Mouse (Mus musculus) Patski (cell line): ENCODE data around the gene Irs3. TPM values are rescaled to one million over a fixed set of nuclear protein-coding genes. Genes with fewer than 3 reads are reported as not detected.

ENCODE experiments used
- ATAC-seq: fragments of 100-300 bp; one replicate; pipeline ENCODE4 v1.8.0; 2021
- CTCF ChIA-PET: fragments of 350-600 bp; sonication (Branson Sonifier 250); formaldehyde crosslinking; loops from one replicate; lab custom pipeline; 2022; ENCODE audit warnings: inconsistent platforms; lab: Charles Lee
- POLR2A ChIA-PET: fragments of 350-600 bp; sonication (Branson Sonifier 250); formaldehyde crosslinking; loops from one replicate; lab custom pipeline; 2022; ENCODE audit warnings: antibody characterized with exemption, inconsistent platforms; lab: Charles Lee
- DNase-seq: peaks from one replicate; pipeline ENCODE4 v3.0.0-alpha.2; 2011; ENCODE audit warnings: low read depth, low spot score
- H3K27me3 ChIP-seq: fragments of 371-371 bp; one replicate; pipeline ENCODE4 v1.5.1; 2021
- CTCF ChIP-seq: fragments of 100-300 bp; IDR thresholded peaks from one replicate; pipeline ENCODE4 v1.5.1; 2021
- in situ Hi-C: fragments of 300-500 bp; cut with MboI; formaldehyde crosslinking; loops from 3 replicates; pipeline ENCODE4 v1.11.1; 2018; ENCODE audit warnings: low pct_unique_long_range_greater_than_20kb, mixed read lengths
- polyA plus RNA-seq: library from polyadenylated mRNA; unstranded; gene quantifications from one replicate; pipeline ENCODE4 v1.2.3, GENCODE M21; 2021

The Irs3 gene
- polyA plus RNA-seq, 1 experiment from 2014 or later, result 0.09 TPM

- ChIA-PET POLR2A (interaction anchor here (0.8 to 4.1 kb wide), 5 partner anchors 10 to 85 kb away, joined by 3 to 31 read pairs (median 5); partner anchors contain the start of genes Fbxo24, Gm20605 and Lrch4), CTCF (interaction anchor here (1.1 to 1.5 kb wide), 2 partner anchors 9 to 37 kb away, joined by 3 to 4 read pairs; no protein-coding TSS in a partner anchor)
- no peak for TF ChIP-seq CTCF
- in situ Hi-C loops, result no loop called here
- ATAC-seq (no peak), DNase-seq (no peak)
- H3K27me3 ChIP-seq, result no peaks in the 10 kb centered on the region
Observed at GRCm38 (mm10) chr5:137611245-137611602, 34.3 kb downstream of the Irs3 start.

DNA sequence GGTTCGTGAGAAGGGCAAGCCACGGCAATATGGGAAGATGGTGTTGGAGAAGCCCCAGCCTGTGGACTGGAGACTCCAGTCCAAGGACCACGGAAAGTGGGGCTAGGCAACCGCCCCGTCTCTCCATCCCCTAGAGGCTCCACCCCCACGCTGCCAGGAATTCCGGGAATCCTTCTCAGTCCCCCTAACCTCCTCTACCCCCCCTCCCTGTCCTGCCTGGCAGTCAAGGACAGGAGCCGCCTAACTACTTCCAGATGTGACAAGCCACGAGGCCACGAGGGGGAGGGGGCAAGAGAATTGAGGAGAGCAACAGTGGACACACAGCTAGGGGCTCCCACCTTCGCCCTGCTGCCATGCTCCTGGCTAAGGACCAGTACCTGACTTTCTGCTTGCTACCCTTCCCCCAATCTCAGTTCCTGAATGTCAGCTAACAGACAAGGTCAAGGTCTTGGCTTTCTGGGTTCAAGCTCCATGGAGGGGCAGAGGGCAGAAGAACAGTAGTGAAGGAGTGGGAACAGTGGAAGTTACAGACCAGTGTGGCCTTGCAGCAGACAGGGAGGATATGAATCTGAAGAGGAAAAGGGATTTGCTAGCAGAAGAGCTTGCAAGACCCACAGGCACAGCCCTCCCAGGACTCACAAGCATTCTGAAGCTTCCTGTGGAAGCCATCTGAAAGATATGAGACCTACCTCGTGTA is 34.8 kb downstream of the Irs3 start:
- in situ Hi-C loops, result no loop called here
- ATAC-seq (peak; percentile 12), DNase-seq (no peak)
- TF ChIP-seq CTCF, result no peak
- ChIA-PET POLR2A (interaction anchor here (0.8 to 4.1 kb wide), 5 partner anchors 9 to 84 kb away, joined by 3 to 31 read pairs (median 5); partner anchors contain the start of genes Fbxo24, Gm20605 and Lrch4), CTCF (interaction anchor here (0.7 to 1.5 kb wide), 3 partner anchors 9 to 104 kb away, joined by 3 to 4 read pairs (median 3); no protein-coding TSS in a partner anchor)
- H3K27me3 ChIP-seq, result no peaks in the 10 kb centered on the region

GRCm38 (mm10) chr5:137610056-137610455 is 35.5 kb downstream of the Irs3 start:
- TF ChIP-seq CTCF, result no peak
- ATAC-seq, result no peak
- ChIA-PET POLR2A (interaction anchor here (1.0 to 2.0 kb wide), 4 partner anchors 10 to 78 kb away, joined by 3 to 7 read pairs (median 4); no protein-coding TSS in a partner anchor), CTCF (interaction anchor here (1.1 kb wide), 1 partner anchor 38 kb away, joined by 3 read pairs; no protein-coding TSS in a partner anchor)
- in situ Hi-C loops, result no loop called here
- H3K27me3 ChIP-seq, result no peaks in the 10 kb centered on the region
- DNase-seq, result no peak

DNA sequence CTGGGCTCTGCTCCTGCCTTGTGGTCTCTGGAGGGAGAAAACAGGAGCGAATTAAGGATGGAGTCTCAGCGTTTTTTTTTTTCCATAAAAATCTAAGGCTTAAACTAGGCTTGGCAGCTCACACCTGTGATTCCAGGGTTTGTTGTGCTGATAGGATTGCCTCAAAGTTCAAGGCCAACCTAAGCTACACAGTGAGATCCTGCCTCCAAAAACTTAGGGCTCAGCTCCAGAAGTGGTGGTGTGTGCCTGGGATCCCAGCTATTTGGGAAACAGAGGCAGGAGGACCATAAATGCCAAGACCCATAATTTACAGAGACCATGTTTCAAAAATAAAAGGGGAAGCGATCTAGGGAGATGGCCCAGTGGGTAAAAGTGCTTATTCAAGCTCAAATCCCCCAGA is 36.2 kb downstream of the Irs3 start:
- H3K27me3 ChIP-seq, result no peaks in the 10 kb centered on the region
- in situ Hi-C loops, result no loop called here
- no peak for ATAC-seq
- ChIA-PET POLR2A (interaction anchor here (0.6 to 1.2 kb wide), 6 partner anchors 10 to 139 kb away, joined by 3 to 6 read pairs (median 3); partner anchors contain the start of gene Pop7), CTCF (interaction anchor here (1.0 to 1.1 kb wide), 2 partner anchors 43 to 107 kb away, joined by 3 to 5 read pairs; partner anchors contain the start of gene Pop7)
- no peak for DNase-seq
- no peak for TF ChIP-seq CTCF

DNA sequence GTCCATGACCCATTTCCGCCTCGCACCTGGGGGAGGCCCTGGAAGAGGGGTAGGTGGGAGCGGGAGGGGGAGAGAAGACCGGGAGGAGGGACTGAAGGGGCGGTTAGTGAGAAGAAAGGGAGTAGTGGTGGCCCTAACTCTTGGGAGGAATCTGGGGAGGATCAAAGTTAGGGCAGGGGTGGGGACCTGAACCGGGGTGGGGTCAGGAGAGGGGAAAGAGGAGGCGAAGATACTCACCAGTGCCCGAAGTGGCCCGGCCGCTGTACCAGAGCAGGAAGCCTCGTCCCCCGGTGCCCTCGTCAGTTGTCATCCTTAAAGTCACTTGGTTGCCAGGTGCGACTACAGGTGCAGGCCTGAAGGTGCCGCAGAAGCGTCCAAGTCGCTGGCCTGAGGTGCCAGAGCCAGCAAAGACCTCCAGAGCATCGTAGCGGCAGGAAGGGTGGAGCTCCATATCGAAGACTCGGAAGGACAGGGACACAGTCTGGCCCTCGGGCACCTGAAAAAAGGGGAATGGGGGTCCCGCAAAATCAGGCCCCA is 36.8 kb downstream of the Irs3 start:
- DNase-seq, result no peak
- ChIA-PET POLR2A (interaction anchor here (0.6 to 1.2 kb wide), 5 partner anchors 9 to 140 kb away, joined by 3 to 6 read pairs (median 3); partner anchors contain the start of gene Pop7), CTCF (interaction anchor here (1.0 to 1.1 kb wide), 2 partner anchors 43 to 106 kb away, joined by 3 to 5 read pairs; partner anchors contain the start of gene Pop7)
- H3K27me3 ChIP-seq, result no peaks in the 10 kb centered on the region
- in situ Hi-C loops, result no loop called here
- TF ChIP-seq CTCF, result no peak
- no peak for ATAC-seq

DNA sequence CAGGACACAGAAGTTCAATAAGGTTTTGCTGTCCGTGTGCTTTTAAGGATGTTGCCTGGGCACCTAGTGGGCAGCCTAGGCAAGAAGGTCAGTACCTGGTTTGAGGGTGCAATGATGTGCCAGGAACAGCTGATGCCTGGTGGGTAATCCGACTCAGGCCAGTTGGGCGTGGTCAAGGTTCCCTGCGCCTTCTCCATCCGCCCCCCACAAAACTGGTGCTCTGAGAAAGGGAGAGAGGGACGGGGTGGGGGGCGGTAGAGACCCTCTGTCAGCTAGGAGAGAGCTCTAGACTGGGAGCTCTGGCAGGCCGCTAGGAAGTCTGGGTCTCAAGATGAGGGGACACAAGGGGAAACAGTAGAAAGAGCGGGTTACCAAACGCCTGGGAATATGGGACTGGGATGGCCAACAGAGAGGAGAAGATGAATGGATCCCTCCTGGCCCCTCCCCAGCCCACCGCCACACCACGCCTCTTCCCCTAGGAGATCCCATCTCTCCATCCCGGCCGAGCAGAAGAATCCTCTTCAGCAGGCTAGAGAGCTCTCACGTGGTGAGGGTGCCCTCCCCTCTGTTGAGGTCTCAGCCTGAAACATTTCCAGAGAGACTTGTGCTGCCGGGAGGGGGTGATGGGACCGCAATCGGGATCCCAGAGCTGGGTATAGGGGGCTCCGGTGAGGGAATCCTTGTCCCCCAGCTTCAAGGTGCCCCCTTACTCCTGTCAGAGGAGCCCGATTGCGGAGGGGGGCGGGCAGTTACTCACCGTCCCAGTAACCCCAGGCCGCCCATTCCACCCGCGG is 37.5 kb downstream of the Irs3 start:
- ChIA-PET CTCF (no interaction called here), POLR2A (interaction anchor here (1.2 kb wide), 1 partner anchor 106 kb away, joined by 3 read pairs; the partner anchor contains the start of gene Pop7)
- no peak for TF ChIP-seq CTCF
- DNase-seq (no peak), ATAC-seq (no peak)
- no peaks in the 10 kb centered on the region for H3K27me3 ChIP-seq
- in situ Hi-C loops, result no loop called here

- no peak for TF ChIP-seq CTCF
- ChIA-PET POLR2A (interaction anchor here (0.9 to 2.3 kb wide), 3 partner anchors 10 to 70 kb away, joined by 4 to 8 read pairs (median 5); partner anchors contain the start of gene Epo), CTCF (no interaction called here)
- in situ Hi-C loops, result loop anchor here (5.0 kb wide), 2 partner anchors 51 to 69 kb away; partner anchors contain the start of genes Epo and Gnb2
- no peak for DNase-seq
- ATAC-seq, result no peak
- no peaks in the 10 kb centered on the region for H3K27me3 ChIP-seq
Observed at GRCm38 (mm10) chr5:137601365-137601729, 44.2 kb downstream of the Irs3 start.

- in situ Hi-C loops, result loop anchor here (5.0 kb wide), 2 partner anchors 52 to 68 kb away; partner anchors contain the start of genes Epo and Gnb2
- peak; percentile 95 for DNase-seq
- ChIA-PET CTCF (interaction anchor here (0.6 to 1.8 kb wide), 4 partner anchors 49 to 1720 kb away, joined by 3 to 5 read pairs (median 4); partner anchors contain the start of gene Pop7), POLR2A (interaction anchor here (0.9 to 2.3 kb wide), 7 partner anchors 9 to 98 kb away, joined by 3 to 8 read pairs (median 4); partner anchors contain the start of genes Epo, Pcolce and Pop7)
- TF ChIP-seq CTCF, result no peak
- no peaks in the 10 kb centered on the region for H3K27me3 ChIP-seq
- ATAC-seq, result peak; percentile 89
Observed at GRCm38 (mm10) chr5:137600619-137601364, 44.7 kb downstream of the Irs3 start, which contains the start of gene Mospd3. Mospd3 (minus strand) TSS chr5:137601058.

DNA sequence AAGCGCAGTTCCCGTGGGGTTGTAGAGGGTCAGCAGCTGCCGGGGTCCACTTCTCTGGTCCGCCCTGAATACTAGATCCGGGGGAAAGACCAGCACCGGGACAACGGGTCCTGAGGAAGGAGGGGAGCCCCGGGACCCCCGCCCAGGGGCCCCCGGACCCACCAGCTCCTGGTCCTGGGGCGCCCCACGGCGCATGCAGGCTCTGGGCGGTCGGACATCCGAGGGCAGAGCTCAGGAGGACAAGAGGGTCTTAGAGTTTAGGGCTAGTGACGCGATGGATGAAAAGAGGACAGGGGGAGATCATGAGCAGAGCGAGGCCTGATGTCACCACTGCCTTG is 45.3 kb downstream of the Irs3 start:
- ChIA-PET POLR2A (interaction anchor here (0.6 to 2.3 kb wide), 7 partner anchors 9 to 111 kb away, joined by 3 to 8 read pairs (median 4); partner anchors contain the start of genes Epo, Pcolce and Pop7), CTCF (interaction anchor here (0.6 to 1.8 kb wide), 6 partner anchors 50 to 1720 kb away, joined by 3 to 5 read pairs (median 4); partner anchors contain the start of gene Pop7)
- no peak for TF ChIP-seq CTCF
- in situ Hi-C loops, result loop anchor here (5.0 kb wide), 2 partner anchors 52 to 68 kb away; partner anchors contain the start of genes Epo and Gnb2
- no peaks in the 10 kb centered on the region for H3K27me3 ChIP-seq
- DNase-seq (no peak), ATAC-seq (peak; percentile 36)
